Mouse (Mus musculus): ENCODE data around the gene Foxa3.

GRCm38 (mm10) chr7:19002848-19003498 lies 20.4 kb downstream of the Foxa3 start:
- TF ChIP-seq TAL1 (IDR thresholded peaks at IDR 0.05; ENCODE audit: low read length), result no peak
- TF ChIP-seq GATA1 (IDR thresholded peaks at IDR 0.05; ENCODE audit: low read length), result no peak

Measured in erythroblast, embryonic 14.5 days (primary cell).